Mouse (Mus musculus) kidney, postnatal 0 days (tissue): ENCODE measurements at regions not wholly inside any gene's neighbourhood (a gene's known extent, or its start where the extent isn't known, plus 50 kb on each side); places are given as distances from the start of the nearest gene placed in this dataset.

Source experiments
- ATAC-seq: fragments of 200-750 bp; cut with Nextera tagmentation; replicated peaks from 2 replicates; pipeline ENCODE4 v1.8.0; 2017; ENCODE audit warnings: low read depth, moderate number of reproducible peaks, moderate TSS enrichment, moderate library complexity; ENCODE audit not compliant: low FRiP score
- DNase-seq: peaks from one replicate; pipeline ENCODE4 v3.0.0-alpha.2; 2016; ENCODE audit warnings: low spot score
- H3K27ac ChIP-seq: fragments of 300-500 bp; sonication (generic); 2 replicates; pipeline ENCODE4 v1.5.1; 2014; ENCODE audit warnings: mild to moderate bottlenecking
- H3K27me3 ChIP-seq: fragments of 300-500 bp; sonication (generic); 2 replicates; pipeline ENCODE4 v1.6.1; 2014; ENCODE audit warnings: low read length, mixed read lengths; ENCODE audit not compliant: insufficient read depth
- H3K36me3 ChIP-seq: fragments of 300-500 bp; sonication (generic); 2 replicates; pipeline ENCODE4 v1.6.1; 2014; ENCODE audit warnings: low read length, mixed read lengths; ENCODE audit not compliant: insufficient read depth
- H3K4me1 ChIP-seq: fragments of 300-500 bp; sonication (generic); replicated peaks from 2 replicates; pipeline ENCODE4 v1.6.1; 2014; ENCODE audit warnings: antibody characterized with exemption, low read length, mixed read lengths; ENCODE audit not compliant: insufficient read depth
- H3K4me2 ChIP-seq: fragments of 300-500 bp; sonication (generic); 2 replicates; pipeline ENCODE4 v1.6.1; 2014; ENCODE audit warnings: mild to moderate bottlenecking, low read length, moderate library complexity, mixed read lengths
- H3K4me3 ChIP-seq: fragments of 300-500 bp; sonication (generic); replicated peaks from 2 replicates; pipeline ENCODE4 v1.5.1; 2014; ENCODE audit warnings: low read depth, low read length
- H3K9ac ChIP-seq: fragments of 300-500 bp; sonication (generic); 2 replicates; pipeline ENCODE4 v1.6.1; 2014; ENCODE audit warnings: low read depth, low read length
- H3K9me3 ChIP-seq: fragments of 300-500 bp; sonication (generic); replicated peaks from 2 replicates; pipeline ENCODE4 v1.6.1; 2016; ENCODE audit warnings: low read length, inconsistent platforms, mixed read lengths
- CTCF ChIP-seq: IDR thresholded peaks from 2 replicates; pipeline ENCODE4 v1.5.1; 2016; ENCODE audit warnings: antibody characterized with exemption, low read depth, mild to moderate bottlenecking, moderate library complexity
- WGBS: fragments of 180-500 bp; shearing (Covaris S2); extraction: QIAGEN DNeasy Blood & Tissue Kit; methylation state at CpG from one replicate; pipeline ENCODE4 v1.1.7; 2014; 5-methylcytosine and 5-hydroxymethylcytosine counted together

DNA sequence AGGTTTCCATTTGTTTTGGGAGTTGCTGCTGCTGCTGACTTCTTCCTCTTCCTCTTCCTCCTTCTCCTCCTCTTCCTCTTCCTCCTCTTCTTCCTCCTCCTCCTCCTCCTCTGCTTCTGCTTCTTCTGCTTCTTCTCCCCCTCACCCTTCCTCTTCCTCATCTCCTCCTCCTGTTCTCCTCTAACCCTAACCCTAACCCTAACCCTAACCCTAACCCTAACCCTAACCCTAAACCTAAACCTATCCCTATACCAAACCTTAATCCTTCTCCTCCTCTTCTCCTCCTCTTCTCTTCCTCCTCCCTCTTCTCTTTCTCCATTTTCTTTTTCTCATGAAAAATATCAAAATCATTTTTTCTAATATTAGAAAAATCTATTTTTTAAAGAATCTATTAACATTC is 86.3 kb upstream of the Sema6d start:
- Histone ChIP-seq H3K27me3 (no peaks in the 10 kb centered on the region), H3K27ac (no peak overlapping the region), H3K36me3 (no peaks in the 10 kb centered on the region), H3K4me3 (no peak overlapping the region), H3K9ac (no peak overlapping the region), H3K4me1 (no peaks in the 10 kb centered on the region), H3K4me2 (no peak overlapping the region), H3K9me3 (no peaks in the 10 kb centered on the region)
- DNase-seq (no peak), ATAC-seq (no peak)
- no peak for TF ChIP-seq CTCF

DNA sequence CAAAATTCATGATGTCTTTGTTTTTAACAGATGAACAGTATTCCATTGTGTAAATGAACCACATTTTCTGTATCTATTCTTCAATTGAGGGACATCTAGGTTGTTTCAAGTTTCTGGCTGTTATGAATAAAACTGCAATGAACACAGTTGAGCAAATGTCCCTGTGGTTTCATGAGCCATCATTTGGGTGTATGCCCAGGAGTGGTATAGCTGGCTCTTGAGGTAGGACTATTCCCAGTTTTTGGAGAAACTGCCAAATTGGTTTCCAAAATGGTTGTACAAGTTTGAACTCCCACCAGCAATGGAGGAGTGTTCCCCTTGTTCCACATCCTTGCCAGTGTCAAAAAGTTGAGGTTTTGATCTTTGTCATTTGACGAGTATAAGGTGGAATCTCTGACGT is 74.2 kb upstream of the Sema6d start:
- 77% methylated on average over 2 of the region's 2 CpGs for WGBS
- Histone ChIP-seq H3K27me3 (no peaks in the 10 kb centered on the region), H3K27ac (no peak overlapping the region), H3K36me3 (no peaks in the 10 kb centered on the region), H3K9ac (no peak overlapping the region), H3K4me1 (no peaks in the 10 kb centered on the region), H3K4me3 (no peak overlapping the region), H3K4me2 (no peak overlapping the region), H3K9me3 (no peaks in the 10 kb centered on the region)
- DNase-seq (no peak), ATAC-seq (no peak)
- TF ChIP-seq CTCF: no peak
